In genomic region chr14:57574792-57575587, GRCm38 (mm10) we compare ENCODE assay signal across 35 mouse cellular contexts. TPM values are rescaled to one million over a fixed set of nuclear protein-coding genes. Genes with fewer than 3 reads are reported as not detected.
DNase-seq lines count a peak whose midpoint lies in the region; ATAC-seq and TF ChIP-seq lines count a peak whose summit lies in the region.
"Had no signal": no experiment of that assay in that cellular context is flagged by ENCODE, and none has a peak within 500 bp of the region (broad histone marks: within the 10 kb centered on the region; RNA-seq: fewer than 3 reads in every experiment).

No protein-coding gene starts in this region.

- H3K4me2 ChIP-seq in lung, embryonic 14.5 days = no peak overlapping the region
- no peak overlapping the region for H3K4me2 ChIP-seq in lung, postnatal 0 days (replicated peaks; ENCODE audit: low read depth, low read length)
- H3K4me2 ChIP-seq: embryonic facial prominence, embryonic 13.5 days; forebrain, embryonic 12.5 days; heart, embryonic 13.5 days; intestine, embryonic 15.5 days; limb, embryonic 15.5 days; liver, embryonic 13.5 days; midbrain, embryonic 11.5 days had no signal

- TF ChIP-seq CTCF in lung, embryonic 14.5 days (IDR thresholded peaks at IDR 0.05; ENCODE audit: low read depth) = no peak
- TF ChIP-seq CTCF in lung, postnatal 0 days (IDR thresholded peaks at IDR 0.05) = no peak
- no peak for TF ChIP-seq CTCF in brain, embryonic 14.5 days (IDR thresholded peaks at IDR 0.05; ENCODE audit: borderline replicate concordance, extremely low read depth, insufficient read depth, insufficient read length)

- WGBS in lung, embryonic 14.5 days = 73% methylated on average over 6 of the region's 6 CpGs
- WGBS in lung, postnatal 0 days = 67% methylated on average over 6 of the region's 6 CpGs

- H3K4me3 ChIP-seq in lung, embryonic 14.5 days (ENCODE audit: low read depth, low read length) = no peak overlapping the region
- no peak overlapping the region for H3K4me3 ChIP-seq in lung, postnatal 0 days (ENCODE audit: low read depth, low read length)
- H3K4me3 ChIP-seq: embryonic facial prominence, embryonic 13.5 days; forebrain, embryonic 12.5 days; heart, adult 2 months; heart, embryonic 13.5 days; intestine, embryonic 15.5 days; layer of hippocampus, adult 2 months; limb, embryonic 15.5 days; liver, embryonic 13.5 days had no signal

- peaks cover 4% of the 10 kb centered on the region; the same call in 1 of the 2 replicates for H3K4me1 ChIP-seq in lung, embryonic 14.5 days (ENCODE audit: insufficient read depth)
- H3K4me1 ChIP-seq in lung, postnatal 0 days (ENCODE audit: insufficient read depth, low read depth, low read length) = peaks cover 4% of the 10 kb centered on the region; the same call in 1 of the 2 replicates
- H3K4me1 ChIP-seq: intestine, embryonic 15.5 days had no signal

- H3K27me3 ChIP-seq in lung, embryonic 14.5 days (ENCODE audit: insufficient read depth, low read length) = no peaks in the 10 kb centered on the region
- no peaks in the 10 kb centered on the region for H3K27me3 ChIP-seq in lung, postnatal 0 days (replicated peaks; ENCODE audit: insufficient read depth, low read length)
- H3K27me3 ChIP-seq: CH12.LX; embryonic facial prominence, embryonic 13.5 days; forebrain, embryonic 12.5 days; heart, embryonic 13.5 days; intestine, embryonic 15.5 days; limb, embryonic 15.5 days; liver, embryonic 13.5 days had no signal

- ATAC-seq in CD4-positive, CD25-positive, alpha-beta regulatory T cell, adult 4 months = no peak
- ATAC-seq in lung, embryonic 14.5 days (ENCODE audit: insufficient read depth) = no peak
- no peak for ATAC-seq in lung, postnatal 0 days
- ATAC-seq: hindbrain, embryonic 16.5 days; intestine, embryonic 15.5 days; midbrain, embryonic 16.5 days had no signal

- no peak overlapping the region for H3K9ac ChIP-seq in lung, embryonic 14.5 days
- H3K9ac ChIP-seq in lung, postnatal 0 days (replicated peaks; ENCODE audit: low read depth) = no peak overlapping the region
- H3K9ac ChIP-seq: embryonic facial prominence, embryonic 13.5 days; forebrain, embryonic 12.5 days; heart, embryonic 13.5 days; intestine, embryonic 15.5 days; limb, embryonic 15.5 days; liver, embryonic 13.5 days had no signal

- no peak overlapping the region for H3K27ac ChIP-seq in lung, embryonic 14.5 days (ENCODE audit: low read depth)
- H3K27ac ChIP-seq in lung, postnatal 0 days (ENCODE audit: low read length) = no peak overlapping the region
- H3K27ac ChIP-seq: embryonic facial prominence, embryonic 13.5 days; forebrain, embryonic 12.5 days; heart, adult 2 months; heart, embryonic 13.5 days; intestine, embryonic 15.5 days; layer of hippocampus, adult 2 months; limb, embryonic 15.5 days; liver, embryonic 13.5 days had no signal

- peak; percentile 12 for DNase-seq in CD4-positive, CD25-positive, alpha-beta regulatory T cell, adult 2 months (ENCODE audit: low read depth, low spot score)
- peak; percentile 37 for DNase-seq in lung, embryonic 14.5 days
- DNase-seq in lung, postnatal 0 days (ENCODE audit: low spot score) = no peak
- peak; percentile 13 for DNase-seq in brain, embryonic 14.5 days (ENCODE audit: low read depth)
- no peak for DNase-seq in spleen, adult 12 weeks (ENCODE audit: low spot score)
- no peak for DNase-seq in gastrocnemius, postnatal 4 days (ENCODE audit: low spot score in 2 of 2)
- DNase-seq: adrenal gland, adult 2 months; adrenal gland, postnatal 36 days; cerebellum, adult 11 months; cerebellum, adult 9-10 months; embryo, embryonic 11 days; gastrocnemius, postnatal 25 days; heart, adult 2 months; heart, postnatal 14 days; kidney, adult 2 months; kidney, postnatal 36 days; left cerebral cortex, postnatal 4 days; liver, embryonic 13.5 days; lung, adult 18-20 months; lung, postnatal 14 days; right cerebral cortex, postnatal 25 days; spleen, adult 18-20 months; thymus, postnatal 14 days had no signal

- H3K36me3 ChIP-seq in lung, embryonic 14.5 days (ENCODE audit: insufficient read depth) = peaks cover 16% of the 10 kb centered on the region
- H3K36me3 ChIP-seq in lung, postnatal 0 days (ENCODE audit: insufficient read depth, low read length) = no peaks in the 10 kb centered on the region

- H3K9me3 ChIP-seq in lung, embryonic 14.5 days (ENCODE audit: low read depth, low read length) = no peaks in the 10 kb centered on the region; the same call in 1 of the 2 replicates
- no peaks in the 10 kb centered on the region for H3K9me3 ChIP-seq in lung, postnatal 0 days (ENCODE audit: low read length)
- H3K9me3 ChIP-seq: forebrain, embryonic 12.5 days; intestine, embryonic 15.5 days; limb, embryonic 15.5 days; liver, embryonic 13.5 days had no signal

- no peak for TF ChIP-seq EP300 in lung, postnatal 0 days (IDR thresholded peaks at IDR 0.05)

- no peak for TF ChIP-seq POLR2A in brain, embryonic 14.5 days (IDR thresholded peaks at IDR 0.05; ENCODE audit: borderline replicate concordance, extremely low read depth, insufficient read depth, insufficient read length, poor library complexity, severe bottlenecking)

RNA-seq across cellular contexts. Expression of gene Eef1akmt1, which starts 3.6 kb away (rescaled TPM):
- 100 to 1,000 TPM; 125 to 131 TPM for polyA plus RNA-seq in CD4-positive, CD25-positive, alpha-beta regulatory T cell, adult 4 months (2017; shearing (Covaris generic))
- 112 and 122 TPM in 2 replicates for polyA plus RNA-seq in lung, embryonic 14.5 days (2014; fragmentation: Nextera tagmentation; extraction: Ambion mirVana)
- polyA plus RNA-seq in lung, postnatal 0 days (2015; fragmentation: Nextera tagmentation; extraction: Ambion mirVana) = 64.1 and 69.9 TPM in 2 replicates
- 36.4 and 44.7 TPM in 2 replicates for polyA plus RNA-seq in brain, embryonic 14.5 days (2012; rRNA removed)
- total RNA-seq in gastrocnemius, postnatal 4 days (2021) = 10 to 100 TPM; 25.7 to 28.1 TPM

RNA-seq across cellular contexts. Expression of gene Il17d, which starts 50.4 kb away (rescaled TPM):
- polyA plus RNA-seq in CD4-positive, CD25-positive, alpha-beta regulatory T cell, adult 4 months (2017; shearing (Covaris generic)) = not detected
- polyA plus RNA-seq in lung, embryonic 14.5 days (2014; fragmentation: Nextera tagmentation; extraction: Ambion mirVana) = 3.4 TPM in 2 replicates
- 9.1 and 9.4 TPM in 2 replicates for polyA plus RNA-seq in lung, postnatal 0 days (2015; fragmentation: Nextera tagmentation; extraction: Ambion mirVana)
- 23.4 and 32.7 TPM in 2 replicates for polyA plus RNA-seq in brain, embryonic 14.5 days (2012; rRNA removed)
- 10 to 100 TPM; 13.5 to 16.3 TPM for total RNA-seq in gastrocnemius, postnatal 4 days (2021)
- total RNA-seq: neutrophil, adult 5-6 weeks had no signal

Comparison
In these comparisons a context has a peak if more than half of its experiments do, and no peak if none do; other contexts are left out.
1. DNase-seq: peak in CD4-positive, CD25-positive, alpha-beta regulatory T cell, adult 2 months (single experiment), lung, embryonic 14.5 days (single experiment) and brain, embryonic 14.5 days (single experiment); none in lung, postnatal 0 days (single experiment), spleen, adult 12 weeks (single experiment) and gastrocnemius, postnatal 4 days (0 of 2).